Mouse (Mus musculus) urinary bladder, postnatal 25 days (tissue): ENCODE measurements at regions not wholly inside any gene's neighbourhood (a gene's known extent, or its start where the extent isn't known, plus 50 kb on each side); places are given as distances from the start of the nearest gene placed in this dataset.

Experiments
- DNase-seq: peaks from one replicate; pipeline ENCODE4 v3.0.0; 2022; ENCODE audit warnings: low spot score

GRCm38 (mm10) chr15:96944741-96945140 lies 111.0 kb downstream of the Slc38a4 start:
- DNase-seq = no peak

- DNase-seq = no peak
Observed at GRCm38 (mm10) chr15:96942651-96943050, 113.1 kb downstream of the Slc38a4 start.

- no peak for DNase-seq
Observed at GRCm38 (mm10) chr15:96938406-96938805, 117.3 kb downstream of the Slc38a4 start.

- no peak for DNase-seq
Observed at GRCm38 (mm10) chr15:96937623-96938022, 118.1 kb downstream of the Slc38a4 start.

- DNase-seq = peak; percentile 84
Observed at GRCm38 (mm10) chr15:96936705-96937346, 118.9 kb downstream of the Slc38a4 start.

GRCm38 (mm10) chr15:96936216-96936615 lies 119.5 kb downstream of the Slc38a4 start:
- no peak for DNase-seq

GRCm38 (mm10) chr15:96933451-96933850 lies 122.3 kb downstream of the Slc38a4 start:
- DNase-seq = no peak

GRCm38 (mm10) chr15:96930531-96930930 lies 125.2 kb downstream of the Slc38a4 start:
- no peak for DNase-seq

GRCm38 (mm10) chr15:96929788-96930187 lies 126.0 kb downstream of the Slc38a4 start:
- DNase-seq = no peak

- DNase-seq = no peak
Observed at GRCm38 (mm10) chr15:96928692-96929091, 127.1 kb downstream of the Slc38a4 start.

- no peak for DNase-seq
Observed at GRCm38 (mm10) chr15:96927674-96928073, 128.1 kb downstream of the Slc38a4 start.

- no peak for DNase-seq
Observed at GRCm38 (mm10) chr15:96926660-96927059, 129.1 kb downstream of the Slc38a4 start.

- no peak for DNase-seq
Observed at GRCm38 (mm10) chr15:96916586-96916985, 139.2 kb downstream of the Slc38a4 start.

GRCm38 (mm10) chr15:96915544-96915943 lies 140.2 kb downstream of the Slc38a4 start:
- no peak for DNase-seq

- no peak for DNase-seq
Observed at GRCm38 (mm10) chr15:96914988-96915387, 140.8 kb downstream of the Slc38a4 start.

- no peak for DNase-seq
Observed at GRCm38 (mm10) chr15:96905520-96905919, 150.2 kb downstream of the Slc38a4 start.

- DNase-seq = no peak
Observed at GRCm38 (mm10) chr15:96903461-96903860, 152.3 kb downstream of the Slc38a4 start.

GRCm38 (mm10) chr15:96902781-96903180 lies 153.0 kb downstream of the Slc38a4 start:
- no peak for DNase-seq

- no peak for DNase-seq
Observed at GRCm38 (mm10) chr15:96901616-96902015, 154.1 kb downstream of the Slc38a4 start.

GRCm38 (mm10) chr15:96898285-96898684 lies 157.5 kb downstream of the Slc38a4 start:
- DNase-seq = no peak

GRCm38 (mm10) chr15:96884901-96885300 lies 170.9 kb downstream of the Slc38a4 start:
- no peak for DNase-seq

- DNase-seq = no peak
Observed at GRCm38 (mm10) chr15:96883754-96884153, 172.0 kb downstream of the Slc38a4 start.

GRCm38 (mm10) chr15:96882211-96882610 lies 173.5 kb downstream of the Slc38a4 start:
- DNase-seq = no peak

- no peak for DNase-seq
Observed at GRCm38 (mm10) chr15:96881519-96882170, 174.1 kb downstream of the Slc38a4 start.
